Mouse (Mus musculus) monocyte, adult 59 days (primary cell): Measurements from ENCODE around the gene Man1a. TPM values are rescaled to one million over a fixed set of nuclear protein-coding genes. Genes with fewer than 3 reads are reported as not detected.

Source experiments
- total RNA-seq, 2 experiments: library from RNA; stranded (reverse); gene quantifications; one replicate each; pipeline ENCODE4 v1.2.4; 2023

Man1a gene
- total RNA-seq: 100 to 1,000 TPM; 106 TPM

GRCm38 (mm10) chr10:54076420-54076819 lies at the start of gene Man1a:
Gene Man1a (minus strand): TSS chr10:54076609.

